Mouse (Mus musculus): Measurements from ENCODE around the gene Kif5c. TPM values are rescaled to one million over a fixed set of nuclear protein-coding genes. Genes with fewer than 3 reads are reported as not detected.

The Kif5c gene
- polyA plus RNA-seq, 1 experiment: 25.8 TPM

DNA sequence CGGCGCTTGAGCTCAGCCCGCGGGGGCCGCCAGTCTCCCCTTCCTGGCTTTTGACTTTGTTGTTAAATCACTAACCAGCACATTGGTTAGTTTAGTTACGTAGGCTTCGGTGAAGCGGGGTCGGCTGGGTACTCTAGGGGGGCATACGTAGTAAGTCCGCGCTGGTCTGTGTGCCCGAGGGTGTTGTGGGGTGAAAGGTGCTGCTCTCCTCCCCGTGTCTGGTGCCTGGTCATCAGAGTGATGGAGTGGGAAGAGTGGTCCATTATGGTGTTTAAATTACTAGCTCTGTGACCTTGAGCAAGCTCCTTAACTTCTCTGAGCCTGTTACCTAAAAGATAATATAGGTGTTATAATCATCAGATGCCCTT, 168.9 kb downstream of the Kif5c start:
- TF ChIP-seq EP300 (IDR thresholded peaks at IDR 0.05; ENCODE audit: insufficient read depth, low read depth, low read length): no peak
- no peak for TF ChIP-seq CTCF (IDR thresholded peaks at IDR 0.05; ENCODE audit: low read depth, low read length)
- no peak for TF ChIP-seq POLR2A (IDR thresholded peaks at IDR 0.05; ENCODE audit: insufficient read depth, low read length)
- H3K4me1 ChIP-seq (ENCODE audit: control insufficient read depth, insufficient read depth, low read length): no peaks in the 10 kb centered on the region
- H3K4me3 ChIP-seq (ENCODE audit: low read depth, low read length): peak overlapping the region; percentile 63
- H3K9ac ChIP-seq (ENCODE audit: low read depth, poor library complexity, severe bottlenecking): peak overlapping the region; percentile 80
- H3K9me3 ChIP-seq (replicated peaks; ENCODE audit: control insufficient read depth, insufficient read depth, low read length, poor library complexity, severe bottlenecking): no peaks in the 10 kb centered on the region
- H3K36me3 ChIP-seq (ENCODE audit: control insufficient read depth, insufficient read depth, low read length, poor library complexity, severe bottlenecking): no peaks in the 10 kb centered on the region
- H3K27ac ChIP-seq (ENCODE audit: insufficient read depth, low read length): no peak overlapping the region
- H3K27me3 ChIP-seq (ENCODE audit: control insufficient read depth, insufficient read depth, low read length, poor library complexity, severe bottlenecking): peaks cover 8% of the 10 kb centered on the region

DNA sequence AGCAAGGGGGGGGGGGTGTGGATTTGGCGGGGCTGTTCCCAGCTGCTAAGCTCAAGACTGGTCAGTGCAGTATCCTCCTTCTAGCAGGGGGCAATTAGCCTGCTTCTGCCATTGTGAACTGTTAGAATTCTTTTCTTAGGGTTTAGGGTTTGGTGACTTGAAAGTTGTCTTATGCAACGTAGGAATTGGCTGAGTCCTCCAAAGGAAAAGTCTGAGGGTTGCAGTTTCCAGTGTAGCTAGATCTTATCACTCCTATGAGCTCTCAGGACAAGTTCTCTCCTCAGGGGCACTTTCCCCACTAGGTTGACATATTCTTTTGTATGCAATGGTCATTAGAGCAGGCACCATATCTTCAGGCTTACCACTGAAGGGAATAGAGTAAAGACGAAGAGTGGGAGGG, 169.5 kb downstream of the Kif5c start:
- Histone ChIP-seq H3K27me3 (ENCODE audit: control insufficient read depth, insufficient read depth, low read length, poor library complexity, severe bottlenecking) (peaks cover 8% of the 10 kb centered on the region), H3K36me3 (ENCODE audit: control insufficient read depth, insufficient read depth, low read length, poor library complexity, severe bottlenecking) (no peaks in the 10 kb centered on the region)

DNA sequence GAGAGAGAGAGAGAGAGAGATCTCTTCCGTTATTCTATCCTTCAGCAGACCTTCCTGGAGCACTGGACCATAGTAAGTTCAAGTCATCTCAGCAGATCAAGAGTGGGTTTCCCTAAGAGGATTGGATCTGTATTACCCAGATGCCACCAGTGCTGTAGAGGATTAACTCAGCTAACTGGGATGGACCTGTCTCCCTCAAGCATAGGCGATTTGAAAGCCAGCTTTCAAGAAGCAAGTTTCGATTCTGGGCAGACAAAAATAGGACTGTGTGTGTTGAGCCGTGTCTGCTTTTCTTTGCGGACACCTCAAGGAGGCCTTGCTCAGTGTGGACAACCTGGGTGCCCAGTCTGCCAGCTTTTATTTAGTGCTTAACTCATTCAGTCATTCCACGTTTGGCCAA, 170.0 kb downstream of the Kif5c start:
- Histone ChIP-seq H3K27ac (ENCODE audit: insufficient read depth, low read length) (no peak overlapping the region), H3K27me3 (ENCODE audit: control insufficient read depth, insufficient read depth, low read length, poor library complexity, severe bottlenecking) (peaks cover 8% of the 10 kb centered on the region), H3K36me3 (ENCODE audit: control insufficient read depth, insufficient read depth, low read length, poor library complexity, severe bottlenecking) (no peaks in the 10 kb centered on the region), H3K9ac (ENCODE audit: low read depth, poor library complexity, severe bottlenecking) (no peak overlapping the region), H3K9me3 (replicated peaks; ENCODE audit: control insufficient read depth, insufficient read depth, low read length, poor library complexity, severe bottlenecking) (no peaks in the 10 kb centered on the region), H3K4me1 (ENCODE audit: control insufficient read depth, insufficient read depth, low read length) (no peaks in the 10 kb centered on the region), H3K4me3 (ENCODE audit: low read depth, low read length) (no peak overlapping the region)
- TF ChIP-seq POLR2A (IDR thresholded peaks at IDR 0.05; ENCODE audit: insufficient read depth, low read length) (no peak), EP300 (IDR thresholded peaks at IDR 0.05; ENCODE audit: insufficient read depth, low read depth, low read length) (no peak), CTCF (IDR thresholded peaks at IDR 0.05; ENCODE audit: low read depth, low read length) (no peak)

More for the DNA sequence above, 169.5 kb downstream of the Kif5c start:
- no peak overlapping the region for H3K9ac ChIP-seq (ENCODE audit: low read depth, poor library complexity, severe bottlenecking)
- no peak for TF ChIP-seq POLR2A (IDR thresholded peaks at IDR 0.05; ENCODE audit: insufficient read depth, low read length)
- TF ChIP-seq CTCF (IDR thresholded peaks at IDR 0.05; ENCODE audit: low read depth, low read length): no peak
- TF ChIP-seq EP300 (IDR thresholded peaks at IDR 0.05; ENCODE audit: insufficient read depth, low read depth, low read length): no peak
- H3K27ac ChIP-seq (ENCODE audit: insufficient read depth, low read length): no peak overlapping the region
- no peaks in the 10 kb centered on the region for H3K9me3 ChIP-seq (replicated peaks; ENCODE audit: control insufficient read depth, insufficient read depth, low read length, poor library complexity, severe bottlenecking)
- H3K4me3 ChIP-seq (ENCODE audit: low read depth, low read length): no peak overlapping the region
- no peaks in the 10 kb centered on the region for H3K4me1 ChIP-seq (ENCODE audit: control insufficient read depth, insufficient read depth, low read length)

DNA sequence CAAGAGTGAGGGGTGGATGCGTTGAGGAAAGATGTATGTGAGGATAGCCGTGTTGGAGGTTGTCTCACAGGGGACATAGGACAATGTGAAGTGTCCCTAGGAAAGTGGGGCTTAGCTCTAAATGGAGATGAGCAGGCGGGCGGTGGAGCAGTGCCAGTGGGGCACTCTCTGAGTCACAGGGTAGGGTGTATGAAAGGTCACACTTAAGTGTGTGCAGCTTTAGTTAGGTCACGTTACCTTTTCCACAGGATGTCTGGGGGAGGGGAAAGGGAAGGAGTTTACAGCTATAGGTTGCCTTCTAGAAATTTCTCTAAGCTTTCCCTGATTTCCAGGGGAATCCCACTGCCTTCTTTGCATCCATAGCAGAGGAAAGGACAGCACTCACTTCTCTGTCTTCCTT, 170.4 kb downstream of the Kif5c start:
- H3K27me3 ChIP-seq (ENCODE audit: control insufficient read depth, insufficient read depth, low read length, poor library complexity, severe bottlenecking): peaks cover 8% of the 10 kb centered on the region
- no peak overlapping the region for H3K27ac ChIP-seq (ENCODE audit: insufficient read depth, low read length)
- H3K9me3 ChIP-seq (replicated peaks; ENCODE audit: control insufficient read depth, insufficient read depth, low read length, poor library complexity, severe bottlenecking): no peaks in the 10 kb centered on the region
- H3K4me1 ChIP-seq (ENCODE audit: control insufficient read depth, insufficient read depth, low read length): no peaks in the 10 kb centered on the region
- H3K9ac ChIP-seq (ENCODE audit: low read depth, poor library complexity, severe bottlenecking): no peak overlapping the region
- no peaks in the 10 kb centered on the region for H3K36me3 ChIP-seq (ENCODE audit: control insufficient read depth, insufficient read depth, low read length, poor library complexity, severe bottlenecking)
- H3K4me3 ChIP-seq (ENCODE audit: low read depth, low read length): no peak overlapping the region
- TF ChIP-seq EP300 (IDR thresholded peaks at IDR 0.05; ENCODE audit: insufficient read depth, low read depth, low read length) (no peak), POLR2A (IDR thresholded peaks at IDR 0.05; ENCODE audit: insufficient read depth, low read length) (no peak), CTCF (IDR thresholded peaks at IDR 0.05; ENCODE audit: low read depth, low read length) (no peak)

DNA sequence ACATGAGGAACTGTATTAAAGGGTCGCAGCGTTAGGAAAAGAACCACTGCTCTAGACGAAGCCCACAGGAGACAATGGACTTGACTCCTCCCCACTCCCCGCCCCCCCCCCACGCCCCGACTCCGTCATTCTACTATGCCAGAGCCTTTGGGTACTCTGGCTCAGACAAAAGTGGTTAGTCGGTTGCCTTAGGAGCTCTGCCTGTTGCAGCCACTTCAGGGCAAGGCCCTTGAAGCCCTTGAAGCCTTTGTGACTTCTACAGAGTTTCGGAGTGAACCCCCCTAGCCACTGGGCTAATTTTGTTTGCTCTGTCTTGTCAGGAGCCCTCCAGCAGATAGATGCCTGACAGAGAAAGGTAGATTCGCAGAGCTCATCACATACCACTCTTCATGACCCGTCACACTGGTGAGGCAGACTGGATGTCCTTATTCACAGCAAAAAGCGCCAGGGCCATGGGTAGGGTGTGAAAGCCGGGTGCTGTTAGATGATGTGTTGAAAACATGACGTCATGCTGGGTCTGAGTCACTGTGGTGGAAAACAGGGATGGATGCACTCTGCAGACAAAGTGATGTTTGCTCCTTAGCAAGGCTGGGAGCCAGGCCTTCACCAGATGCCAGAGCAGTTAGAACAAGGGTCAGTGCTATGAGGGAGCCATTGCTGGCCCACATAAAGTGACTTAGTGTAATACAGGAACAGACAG, 178.5 kb downstream of the Kif5c start:
- Histone ChIP-seq H3K4me3 (ENCODE audit: low read depth, low read length) (no peak overlapping the region), H3K27me3 (ENCODE audit: control insufficient read depth, insufficient read depth, low read length, poor library complexity, severe bottlenecking) (no peaks in the 10 kb centered on the region), H3K36me3 (ENCODE audit: control insufficient read depth, insufficient read depth, low read length, poor library complexity, severe bottlenecking) (no peaks in the 10 kb centered on the region), H3K9me3 (replicated peaks; ENCODE audit: control insufficient read depth, insufficient read depth, low read length, poor library complexity, severe bottlenecking) (no peaks in the 10 kb centered on the region; the same call in 1 of the 2 replicates), H3K4me1 (ENCODE audit: control insufficient read depth, insufficient read depth, low read length) (no peaks in the 10 kb centered on the region), H3K9ac (ENCODE audit: low read depth, poor library complexity, severe bottlenecking) (no peak overlapping the region), H3K27ac (ENCODE audit: insufficient read depth, low read length) (no peak overlapping the region)
- TF ChIP-seq POLR2A (IDR thresholded peaks at IDR 0.05; ENCODE audit: insufficient read depth, low read length): no peak
- TF ChIP-seq CTCF (IDR thresholded peaks at IDR 0.05; ENCODE audit: low read depth, low read length): no peak
- TF ChIP-seq EP300 (IDR thresholded peaks at IDR 0.05; ENCODE audit: insufficient read depth, low read depth, low read length): no peak

DNA sequence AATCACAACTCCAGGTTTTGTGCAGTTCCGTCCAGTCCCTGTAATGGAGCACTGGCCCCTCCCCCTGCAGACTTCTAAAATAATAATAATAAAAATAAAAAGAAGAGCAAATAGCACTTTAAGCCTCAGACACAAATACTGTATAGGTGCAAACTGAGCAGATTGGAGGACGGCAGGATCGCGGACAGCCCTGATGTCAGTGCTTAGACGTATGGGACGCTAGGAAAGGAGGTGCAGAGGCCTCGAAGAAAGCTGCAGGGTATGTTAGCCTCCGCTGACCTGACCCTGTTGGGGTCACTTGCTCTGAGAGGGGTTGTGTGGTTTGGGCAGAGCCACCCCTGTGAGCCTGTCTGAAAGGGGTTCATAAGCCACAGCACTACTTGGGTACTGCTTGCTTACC, 185.3 kb downstream of the Kif5c start:
- Histone ChIP-seq H3K36me3 (ENCODE audit: control insufficient read depth, insufficient read depth, low read length, poor library complexity, severe bottlenecking) (no peaks in the 10 kb centered on the region), H3K4me3 (ENCODE audit: low read depth, low read length) (no peak overlapping the region), H3K27me3 (ENCODE audit: control insufficient read depth, insufficient read depth, low read length, poor library complexity, severe bottlenecking) (no peaks in the 10 kb centered on the region), H3K27ac (ENCODE audit: insufficient read depth, low read length) (no peak overlapping the region), H3K9me3 (replicated peaks; ENCODE audit: control insufficient read depth, insufficient read depth, low read length, poor library complexity, severe bottlenecking) (no peaks in the 10 kb centered on the region; the same call in 1 of the 2 replicates), H3K9ac (ENCODE audit: low read depth, poor library complexity, severe bottlenecking) (no peak overlapping the region), H3K4me1 (ENCODE audit: control insufficient read depth, insufficient read depth, low read length) (peaks cover 3% of the 10 kb centered on the region)
- no peak for TF ChIP-seq POLR2A (IDR thresholded peaks at IDR 0.05; ENCODE audit: insufficient read depth, low read length)
- TF ChIP-seq EP300 (IDR thresholded peaks at IDR 0.05; ENCODE audit: insufficient read depth, low read depth, low read length): no peak
- no peak for TF ChIP-seq CTCF (IDR thresholded peaks at IDR 0.05; ENCODE audit: low read depth, low read length)

All from ES-Bruce4 (cell line).